Mouse (Mus musculus) telencephalon, adult 2 months (tissue): ENCODE measurements at regions not wholly inside any gene's neighbourhood (a gene's known extent, or its start where the extent isn't known, plus 50 kb on each side); places are given as distances from the start of the nearest gene placed in this dataset.

Experiments used
- DNase-seq: peaks from one replicate; pipeline ENCODE4 v3.0.0-alpha.2; 2011; ENCODE audit warnings: low read depth, low spot score

GRCm38 (mm10) chr16:44674198-44674597 is 49.9 kb upstream of the Nepro start:
- DNase-seq, result no peak

GRCm38 (mm10) chr16:44672422-44672819 is 51.7 kb upstream of the Nepro start:
- no peak for DNase-seq

- DNase-seq, result no peak
These were observed 52.3 kb upstream of the Nepro start for GRCm38 (mm10) chr16:44671551-44672421.

- no peak for DNase-seq
These were observed 56.0 kb upstream of the Nepro start for GRCm38 (mm10) chr16:44668061-44668460.

GRCm38 (mm10) chr16:44667118-44667517 is 57.0 kb upstream of the Nepro start:
- no peak for DNase-seq

GRCm38 (mm10) chr16:44666431-44666997 is 57.6 kb upstream of the Nepro start:
- DNase-seq, result no peak

GRCm38 (mm10) chr16:44665491-44665931 is 58.6 kb upstream of the Nepro start:
- DNase-seq, result no peak

- no peak for DNase-seq
These were observed 61.0 kb upstream of the Nepro start for GRCm38 (mm10) chr16:44662966-44663600.

GRCm38 (mm10) chr16:44660996-44661876 is 62.9 kb upstream of the Nepro start:
- no peak for DNase-seq

GRCm38 (mm10) chr16:44658306-44658705 is 65.8 kb upstream of the Nepro start:
- DNase-seq, result no peak

- DNase-seq, result no peak
These were observed 67.9 kb upstream of the Nepro start for GRCm38 (mm10) chr16:44656181-44656580.

- DNase-seq, result peak; percentile 54
These were observed 68.8 kb upstream of the Nepro start for GRCm38 (mm10) chr16:44655306-44655705.

GRCm38 (mm10) chr16:44648547-44649223 is 75.4 kb upstream of the Nepro start:
- DNase-seq, result no peak

- peak; percentile 52 for DNase-seq
These were observed 80.1 kb upstream of the Nepro start for GRCm38 (mm10) chr16:44643992-44644391.

GRCm38 (mm10) chr16:44637100-44637499 is 78.4 kb upstream of the Boc start:
- DNase-seq, result no peak

- no peak for DNase-seq
These were observed 75.8 kb upstream of the Boc start for GRCm38 (mm10) chr16:44634486-44634885.

GRCm38 (mm10) chr16:44633059-44633667 is 74.5 kb upstream of the Boc start:
- no peak for DNase-seq

- DNase-seq, result no peak
These were observed 73.8 kb upstream of the Boc start for GRCm38 (mm10) chr16:44632330-44633058.

GRCm38 (mm10) chr16:44631357-44632053 is 72.8 kb upstream of the Boc start:
- DNase-seq, result no peak
